Mouse (Mus musculus) retina, adult 2 months (tissue): Measurements from ENCODE around the gene 3110021N24Rik.

Source experiments
- DNase-seq: peaks from one replicate; pipeline ENCODE4 v3.0.0-alpha.2; 2012; ENCODE audit warnings: low read depth, low spot score

3110021N24Rik gene

DNA sequence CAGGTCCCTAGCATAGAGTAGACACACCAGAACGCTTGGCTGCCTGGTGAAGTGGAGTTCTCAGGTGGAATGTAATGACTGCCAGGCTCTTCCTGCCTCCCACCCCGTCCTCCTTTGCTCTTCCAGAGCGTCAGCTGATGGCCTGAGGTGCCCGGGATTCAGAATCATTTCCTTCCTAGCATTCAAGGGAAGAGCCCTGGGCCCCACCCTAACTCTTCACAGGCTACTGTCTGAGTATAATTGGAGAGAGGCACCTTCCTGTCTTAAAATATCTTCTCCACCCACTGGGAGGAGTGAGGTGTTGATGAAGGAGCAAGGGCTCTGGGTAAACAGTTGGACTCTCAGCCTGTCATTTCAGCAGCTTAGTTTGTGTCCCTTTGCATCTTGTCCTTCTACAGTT, 77.3 kb downstream of the 3110021N24Rik start:
- DNase-seq = no peak

- DNase-seq = no peak
Observed at GRCm38 (mm10) chr4:108798083-108798830, 78.8 kb downstream of the 3110021N24Rik start.

GRCm38 (mm10) chr4:108803535-108803934, 84.1 kb downstream of the 3110021N24Rik start:
- DNase-seq = no peak

- no peak for DNase-seq
Observed at GRCm38 (mm10) chr4:108811142-108811541, 91.7 kb downstream of the 3110021N24Rik start.

DNA sequence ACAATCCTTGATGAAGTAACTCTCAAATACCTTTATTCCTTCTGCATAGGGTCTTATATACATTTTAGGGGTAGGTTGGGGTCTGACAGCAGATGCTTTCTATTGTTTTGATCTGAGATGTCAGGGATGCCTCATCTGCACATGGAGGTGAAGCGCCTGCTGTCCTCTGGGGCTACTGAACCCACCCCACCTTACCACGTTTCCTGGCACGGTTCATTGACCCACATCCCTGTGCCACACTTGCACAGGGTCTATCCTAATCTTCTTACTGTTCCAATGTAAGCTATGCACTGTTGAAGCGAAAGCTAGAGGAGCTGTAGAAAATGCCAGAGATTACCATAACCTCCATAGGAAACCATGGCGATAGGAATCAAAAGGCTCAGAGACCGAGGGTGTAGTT, 92.1 kb downstream of the 3110021N24Rik start:
- no peak for DNase-seq

DNA sequence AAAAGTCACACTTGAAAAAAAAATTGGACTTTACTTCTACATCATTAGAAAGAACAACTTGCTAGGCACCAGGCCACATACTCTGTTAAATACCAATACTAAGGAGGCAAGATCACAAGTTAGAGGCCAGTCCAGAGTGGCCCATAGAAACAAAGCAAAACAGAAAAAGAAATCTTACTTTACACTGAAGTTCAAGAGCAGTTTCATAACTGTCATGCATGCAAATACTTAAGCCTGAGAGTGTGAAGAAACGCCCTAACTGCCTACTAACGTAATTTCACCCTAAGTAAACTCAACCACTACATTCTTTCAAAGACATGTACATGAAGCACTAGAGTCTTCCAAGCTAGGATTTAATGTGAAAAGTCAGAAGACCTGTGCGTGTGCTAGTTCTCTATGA, 106.2 kb downstream of the 3110021N24Rik start:
- DNase-seq = no peak

GRCm38 (mm10) chr4:108826096-108826495, 106.6 kb downstream of the 3110021N24Rik start:
- DNase-seq = no peak

- no peak for DNase-seq
Observed at GRCm38 (mm10) chr4:108826643-108827042, 107.2 kb downstream of the 3110021N24Rik start.

- no peak for DNase-seq
Observed at GRCm38 (mm10) chr4:108830698-108831097, 111.2 kb downstream of the 3110021N24Rik start.
